Mouse (Mus musculus) liver, adult 2 months (tissue): Measurements from ENCODE around the gene Arpc2. TPM values are rescaled to one million over a fixed set of nuclear protein-coding genes. Genes with fewer than 3 reads are reported as not detected.

Experiments used
- DNase-seq: peaks from one replicate; pipeline ENCODE4 v3.0.0-alpha.2; 2011; ENCODE audit warnings: low read depth, low spot score; ENCODE audit errors: extremely low read depth
- H3K27ac ChIP-seq: fragments of 200-500 bp; replicated peaks from 2 replicates; pipeline ENCODE4 v1.5.1; 2012; ENCODE audit warnings: low read depth, mild to moderate bottlenecking, control low read depth, inconsistent platforms, low read length; ENCODE audit not compliant: insufficient read depth
- H3K27me3 ChIP-seq: fragments of 200-500 bp; 2 replicates; pipeline ENCODE4 v1.6.1; 2012; ENCODE audit warnings: mild to moderate bottlenecking, moderate library complexity, low read length, inconsistent platforms; ENCODE audit not compliant: control insufficient read depth, insufficient read depth
- H3K36me3 ChIP-seq: fragments of 200-500 bp; 2 replicates; pipeline ENCODE4 v1.6.1; 2012; ENCODE audit warnings: low read length, inconsistent platforms; ENCODE audit not compliant: control insufficient read depth, insufficient read depth
- H3K4me1 ChIP-seq: fragments of 200-500 bp; 2 replicates; pipeline ENCODE4 v1.6.1; 2011; ENCODE audit warnings: low read length; ENCODE audit not compliant: control insufficient read depth, insufficient read depth
- H3K4me3 ChIP-seq: fragments of 200-500 bp; 2 replicates; pipeline ENCODE4 v1.5.1; 2011; ENCODE audit warnings: low read depth, mild to moderate bottlenecking, control low read depth, low read length, moderate library complexity; ENCODE audit not compliant: insufficient read depth
- H3K79me2 ChIP-seq: fragments of 200-500 bp; 2 replicates; pipeline ENCODE4 v1.6.1; 2012; ENCODE audit warnings: inconsistent platforms, mild to moderate bottlenecking, low read length, moderate library complexity; ENCODE audit not compliant: control insufficient read depth, insufficient read depth
- H3K9ac ChIP-seq: fragments of 200-500 bp; 2 replicates; pipeline ENCODE4 v1.6.1; 2012; ENCODE audit warnings: low read depth, mild to moderate bottlenecking, control low read depth, inconsistent platforms, low read length
- CTCF ChIP-seq: fragments of 200-500 bp; IDR thresholded peaks from 2 replicates; pipeline ENCODE4 v1.5.1; 2011; ENCODE audit warnings: low read depth, low read length, control low read depth
- POLR2A ChIP-seq: fragments of 200-500 bp; IDR thresholded peaks from 2 replicates; pipeline ENCODE4 v1.6.1; 2011; ENCODE audit warnings: low read length, control low read depth; ENCODE audit not compliant: insufficient read depth; ENCODE audit errors: extremely low read depth
- WGBS: fragments of 180-500 bp; shearing (Covaris S2); methylation state at CpG from one replicate; pipeline ENCODE4 v1.1.7; 2018; 5-methylcytosine and 5-hydroxymethylcytosine counted together
- polyA plus RNA-seq: library from polyadenylated mRNA; depleted of rRNA; stranded (reverse); fragments of >200 nt; gene quantifications from 2 replicates; pipeline ENCODE4 v1.2.3, GENCODE M21; 2012
- total RNA-seq: library from RNA; depleted of rRNA; stranded (reverse); fragments of >200 nt; gene quantifications from 2 replicates; pipeline ENCODE4 v1.2.3, GENCODE M21; 2014

Arpc2 gene
- total and polyA plus RNA-seq, 2 experiments: 70.5 to 96.3 TPM

GRCm38 (mm10) chr1:74304339-74304790 lies 68.5 kb downstream of the Arpc2 start:
- TF ChIP-seq CTCF: no peak
- no peak for TF ChIP-seq POLR2A
- Histone ChIP-seq H3K36me3 (no peaks in the 10 kb centered on the region), H3K79me2 (peaks cover 36% of the 10 kb centered on the region; the same call in 1 of the 2 replicates), H3K4me1 (peaks cover 24% of the 10 kb centered on the region), H3K9ac (peak overlapping the region; percentile 95), H3K27ac (peak overlapping the region; percentile 98), H3K27me3 (no peaks in the 10 kb centered on the region), H3K4me3 (peak overlapping the region; percentile 97)
- WGBS: under 1% methylated on average over 12 of the region's 12 CpGs
- DNase-seq: peak; percentile 75

GRCm38 (mm10) chr1:74304946-74305345 lies 69.1 kb downstream of the Arpc2 start:
- Histone ChIP-seq H3K27ac (no peak overlapping the region), H3K79me2 (peaks cover 32% of the 10 kb centered on the region; the same call in 1 of the 2 replicates), H3K4me3 (no peak overlapping the region), H3K27me3 (no peaks in the 10 kb centered on the region), H3K4me1 (peaks cover 24% of the 10 kb centered on the region), H3K36me3 (no peaks in the 10 kb centered on the region), H3K9ac (no peak overlapping the region)
- DNase-seq: peak; percentile 33
- no peak for TF ChIP-seq CTCF
- TF ChIP-seq POLR2A: no peak
- 65% methylated on average over 4 of the region's 4 CpGs for WGBS

DNA sequence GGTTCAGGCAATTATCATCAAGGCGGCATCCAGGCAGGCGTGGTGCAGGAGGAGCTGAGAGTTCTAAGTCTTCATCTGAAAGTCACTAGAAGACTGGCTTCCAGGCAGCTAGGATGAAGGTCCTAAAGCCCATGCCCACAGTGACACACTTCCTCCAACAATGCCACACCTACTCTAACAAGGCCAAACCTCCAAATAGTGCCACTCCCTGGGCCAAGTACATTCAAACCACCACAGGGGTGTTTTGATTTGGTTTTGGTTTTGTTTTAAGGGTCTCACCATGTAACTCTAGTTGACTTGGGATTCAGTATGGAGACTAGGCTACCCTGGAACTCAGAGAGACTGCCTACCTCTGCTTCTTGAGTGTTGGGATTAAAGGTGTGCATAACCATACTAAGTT lies 69.6 kb downstream of the Arpc2 start, which contains the start of gene Tmbim1:
Tmbim1 (minus strand) TSS at position 101 of the 400 bp plus-strand sequence.
- Histone ChIP-seq H3K27ac (peak within 1 kb of the TSS; percentile 98), H3K36me3 (no peaks in the 10 kb centered on the region), H3K79me2 (peaks cover 32% of the 10 kb centered on the region; the same call in 1 of the 2 replicates), H3K4me1 (peaks cover 24% of the 10 kb centered on the region), H3K27me3 (no peaks in the 10 kb centered on the region), H3K9ac (peak within 1 kb of the TSS; percentile 95; the same call in 1 of the 2 replicates), H3K4me3 (peak within 1 kb of the TSS; percentile 97; the same call in 1 of the 2 replicates)
- 100% methylated on average over 2 of the region's 2 CpGs for WGBS
- TF ChIP-seq CTCF (no peak), POLR2A (no peak)
- no peak for DNase-seq

GRCm38 (mm10) chr1:74307146-74307545 lies 71.3 kb downstream of the Arpc2 start:
- TF ChIP-seq POLR2A (no peak), CTCF (no peak)

GRCm38 (mm10) chr1:74308001-74308964 lies 72.4 kb downstream of the Arpc2 start:
- Histone ChIP-seq H3K9ac (no peak overlapping the region), H3K27ac (no peak overlapping the region), H3K36me3 (no peaks in the 10 kb centered on the region), H3K4me3 (no peak overlapping the region), H3K27me3 (no peaks in the 10 kb centered on the region), H3K79me2 (peaks cover 7% of the 10 kb centered on the region; the same call in 1 of the 2 replicates), H3K4me1 (peaks cover 10% of the 10 kb centered on the region)
- DNase-seq: no peak
- WGBS: 92% methylated on average over 10 of the region's 10 CpGs
- TF ChIP-seq CTCF (no peak), POLR2A (no peak)

More at GRCm38 (mm10) chr1:74307146-74307545, 71.3 kb downstream of the Arpc2 start:
- WGBS: 47% methylated on average over 1 of the region's 1 CpGs
- no peaks in the 10 kb centered on the region for H3K27me3 ChIP-seq
- H3K9ac ChIP-seq: no peak overlapping the region
- H3K4me3 ChIP-seq: no peak overlapping the region
- H3K4me1 ChIP-seq: peaks cover 17% of the 10 kb centered on the region
- H3K27ac ChIP-seq: peak overlapping the region; percentile 21
- H3K79me2 ChIP-seq: peaks cover 16% of the 10 kb centered on the region; the same call in 1 of the 2 replicates
- DNase-seq: peak; percentile 76
- H3K36me3 ChIP-seq: no peaks in the 10 kb centered on the region
